Mouse (Mus musculus) C3H10T1/2 (cell line): Measurements from ENCODE around the gene Klhl13. TPM values are rescaled to one million over a fixed set of nuclear protein-coding genes. Genes with fewer than 3 reads are reported as not detected.

Experiments
- polyA plus RNA-seq, 2 experiments: library from polyadenylated mRNA; unstranded; fragments of >200 nt; fragmentation: generic; extraction: Trizol; gene quantifications; one replicate each; pipeline ENCODE4 v1.2.1; 2012; ENCODE audit warnings: missing spikeins in 2 of 2

Gene Klhl13
- polyA plus RNA-seq = not detected

DNA sequence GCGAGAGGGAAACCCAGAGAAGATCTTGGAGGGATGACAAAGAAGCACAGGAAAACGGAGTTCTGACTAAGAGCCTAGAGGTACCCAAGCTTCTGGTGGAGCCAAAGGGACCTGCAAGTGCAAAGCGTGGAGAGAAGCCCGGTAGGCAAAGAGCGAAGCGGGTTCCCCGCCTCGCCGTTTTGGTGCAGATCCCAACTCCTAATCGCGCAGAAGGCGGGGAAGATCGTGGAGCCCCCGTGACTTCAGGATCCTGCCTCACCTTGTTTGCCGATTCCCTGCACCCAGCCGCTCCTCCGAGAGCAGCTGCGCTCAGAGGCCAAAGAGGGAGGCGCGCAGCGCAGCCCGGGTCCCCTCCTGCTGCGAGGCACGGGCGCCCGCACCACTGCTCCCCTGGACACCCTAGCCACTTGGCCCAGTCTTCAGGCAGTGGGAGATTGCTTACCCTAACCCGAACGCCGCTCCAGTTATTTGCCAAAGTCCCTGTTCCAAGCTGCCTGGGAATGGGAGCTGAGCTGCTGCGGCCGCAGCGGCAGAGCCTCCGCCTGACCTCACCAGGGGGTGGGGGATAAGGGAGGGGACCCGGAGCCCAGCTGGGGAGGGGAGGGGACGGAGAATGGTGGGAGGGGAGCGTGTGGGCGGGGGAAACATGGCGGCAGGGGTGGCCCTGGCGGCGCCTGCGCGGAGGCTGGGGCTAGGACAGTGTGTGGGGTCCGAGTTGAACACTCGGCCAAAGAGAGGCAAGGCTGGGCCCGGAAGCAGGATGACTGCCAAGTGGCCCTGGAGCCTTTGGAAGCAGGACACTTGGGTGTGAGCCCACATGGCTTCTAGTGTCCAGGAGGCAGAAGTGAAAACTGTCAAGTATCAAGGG lies at the start of gene Klhl13:
Gene Klhl13, minus strand, starts transcription at position 569 of the 868 bp plus-strand sequence.

